Mouse (Mus musculus) lung, adult 2 months (tissue): ENCODE results near the gene Limch1. TPM values are rescaled to one million over a fixed set of nuclear protein-coding genes. Genes with fewer than 3 reads are reported as not detected.

Experiments used
- DNase-seq: peaks from one replicate; pipeline ENCODE4 v3.0.0; 2022
- H3K4me1 ChIP-seq: fragments of 200-500 bp; 2 replicates; pipeline ENCODE4 v1.6.1; 2011; ENCODE audit warnings: low read length; ENCODE audit not compliant: control insufficient read depth, insufficient read depth
- H3K4me3 ChIP-seq: fragments of 200-500 bp; replicated peaks from 2 replicates; pipeline ENCODE3; 2011; ENCODE audit warnings: low read depth, mild to moderate bottlenecking, control low read depth, low read length; ENCODE audit errors: extremely low read depth
- CTCF ChIP-seq: fragments of 200-500 bp; IDR thresholded peaks from 2 replicates; pipeline ENCODE4 v1.5.1; 2011; ENCODE audit warnings: mild to moderate bottlenecking, low read length, control low read depth; ENCODE audit not compliant: insufficient read depth
- POLR2A ChIP-seq: fragments of 200-500 bp; IDR thresholded peaks from 2 replicates; pipeline ENCODE4 v1.6.1; 2011; ENCODE audit warnings: low read depth, mild to moderate bottlenecking, control low read depth, low read length, borderline replicate concordance; ENCODE audit errors: extremely low read depth
- WGBS: fragments of 180-500 bp; shearing (Covaris S2); methylation state at CpG from one replicate; pipeline ENCODE4 v1.1.7; 2018; 5-methylcytosine and 5-hydroxymethylcytosine counted together
- polyA plus RNA-seq: library from polyadenylated mRNA; depleted of rRNA; stranded (reverse); fragments of >200 nt; gene quantifications from 2 replicates; pipeline ENCODE4 v1.2.3, GENCODE M21; 2012

Gene Limch1
- polyA plus RNA-seq, 1 experiment: 242 TPM

GRCm38 (mm10) chr5:66910610-66911009 lies 165.0 kb downstream of the Limch1 start:
- Histone ChIP-seq H3K4me3 (no peak overlapping the region), H3K4me1 (peaks cover 5% of the 10 kb centered on the region)
- TF ChIP-seq POLR2A: no peak
- no peak for TF ChIP-seq CTCF
- no peak for DNase-seq
- 86% methylated on average over 9 of the region's 9 CpGs for WGBS

- Histone ChIP-seq H3K4me3 (no peak overlapping the region), H3K4me1 (peaks cover 7% of the 10 kb centered on the region)
- WGBS: 46% methylated on average over 4 of the region's 4 CpGs
- DNase-seq: no peak
- TF ChIP-seq POLR2A: no peak
- no peak for TF ChIP-seq CTCF
Observed at GRCm38 (mm10) chr5:66911068-66911467, 165.4 kb downstream of the Limch1 start.

GRCm38 (mm10) chr5:66913791-66914190 lies 168.2 kb downstream of the Limch1 start:
- H3K4me3 ChIP-seq: no peak overlapping the region
- DNase-seq: no peak
- 75% methylated on average over 6 of the region's 6 CpGs for WGBS
- peaks cover 13% of the 10 kb centered on the region for H3K4me1 ChIP-seq
- no peak for TF ChIP-seq POLR2A
- no peak for TF ChIP-seq CTCF

DNA sequence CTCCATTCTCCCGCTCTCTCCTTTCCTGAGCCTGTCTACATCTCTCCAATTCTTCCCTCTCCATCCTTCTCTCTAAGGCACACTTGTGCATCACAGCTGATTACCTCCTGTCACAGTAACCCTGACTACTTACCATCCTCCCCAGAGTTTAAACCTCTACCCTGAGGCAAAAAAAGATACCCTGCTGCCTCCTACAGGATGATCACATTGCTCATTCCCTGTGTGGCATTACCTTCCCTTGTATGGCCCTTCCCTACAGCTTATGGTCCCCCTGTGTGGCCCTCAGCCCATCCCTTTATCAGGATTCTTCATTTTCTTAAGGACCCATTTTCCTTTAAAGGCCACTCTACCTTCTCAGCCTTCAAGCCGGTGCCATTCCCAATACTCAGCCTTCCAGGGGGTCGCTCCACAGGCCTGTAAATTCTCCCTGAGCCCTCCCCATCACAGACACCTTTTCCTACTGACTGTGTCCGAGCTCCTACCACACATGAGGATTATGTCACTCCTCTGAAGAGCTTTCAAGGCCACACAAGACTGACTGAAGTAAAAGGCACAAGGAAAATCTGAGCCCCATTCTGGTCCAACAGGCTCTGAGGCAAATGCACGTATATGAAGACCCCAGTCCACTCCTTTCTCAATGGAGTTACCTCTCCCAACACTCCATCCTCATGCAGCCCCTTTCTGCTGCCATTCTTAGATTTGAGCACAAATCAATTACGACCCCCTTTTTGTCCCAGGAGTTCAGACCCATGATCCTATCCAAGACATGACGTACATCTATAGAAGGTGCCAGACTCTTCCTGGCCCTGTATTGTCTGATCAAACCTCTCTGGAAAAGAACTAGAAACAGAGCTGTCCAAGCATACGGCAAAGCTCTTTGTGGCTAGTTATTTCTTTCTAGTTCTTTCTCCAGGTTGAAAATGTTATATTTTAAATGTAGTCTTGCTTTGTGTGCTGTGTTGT lies 172.0 kb downstream of the Limch1 start:
- Histone ChIP-seq H3K4me3 (no peak overlapping the region), H3K4me1 (peaks cover 10% of the 10 kb centered on the region)
- TF ChIP-seq CTCF (no peak), POLR2A (no peak)
- 72% methylated on average over 8 of the region's 8 CpGs for WGBS
- no peak for DNase-seq

DNA sequence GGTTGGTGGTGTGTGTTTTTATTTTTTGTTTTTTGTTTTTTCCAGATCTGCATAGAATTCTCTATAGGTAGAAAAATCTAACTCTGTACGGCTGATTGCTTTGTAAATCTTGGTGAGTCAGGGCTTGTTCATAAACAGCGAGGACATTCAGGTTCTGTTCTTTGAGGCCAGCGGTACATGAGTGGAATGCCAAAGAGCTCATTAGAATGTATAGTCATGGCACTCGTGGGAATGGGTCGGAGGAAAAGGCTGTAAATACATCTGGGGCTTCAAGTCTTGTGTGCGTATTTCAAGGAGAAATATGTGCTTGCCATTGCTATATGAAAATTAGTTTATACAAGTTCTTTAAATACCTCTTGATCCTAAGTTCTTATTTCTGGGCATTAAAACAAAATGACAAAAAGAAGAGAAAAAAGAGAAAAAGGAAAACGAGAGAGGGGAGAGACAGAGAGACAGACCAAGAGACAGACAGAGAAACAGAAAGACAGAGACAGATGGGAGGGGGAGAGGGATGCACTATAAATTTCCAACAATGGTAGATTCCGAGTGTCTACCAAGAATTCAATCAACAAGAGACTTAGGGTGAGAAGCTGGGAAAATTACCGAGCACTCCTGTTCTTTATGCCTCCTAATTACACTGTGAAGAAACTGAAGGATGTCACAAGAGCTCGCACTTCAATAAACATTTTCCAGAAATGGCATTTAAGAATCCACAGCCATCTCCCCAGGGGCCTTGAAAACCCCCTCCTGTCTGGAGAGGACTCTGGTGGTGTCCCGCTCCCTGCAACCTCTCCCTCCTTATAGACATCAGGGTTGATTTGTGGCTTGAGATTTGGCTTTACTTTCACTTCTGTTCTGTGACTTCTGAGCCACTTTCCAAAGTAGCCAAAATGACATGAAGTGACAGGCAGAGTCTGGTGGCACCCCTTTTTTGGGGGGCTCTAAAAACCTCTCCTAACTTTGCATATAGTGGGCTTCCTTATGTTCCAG lies 173.0 kb downstream of the Limch1 start:
- WGBS: 59% methylated on average over 11 of the region's 11 CpGs
- peaks cover 16% of the 10 kb centered on the region for H3K4me1 ChIP-seq
- no peak for DNase-seq
- H3K4me3 ChIP-seq: no peak overlapping the region
- TF ChIP-seq CTCF (no peak), POLR2A (no peak)

DNA sequence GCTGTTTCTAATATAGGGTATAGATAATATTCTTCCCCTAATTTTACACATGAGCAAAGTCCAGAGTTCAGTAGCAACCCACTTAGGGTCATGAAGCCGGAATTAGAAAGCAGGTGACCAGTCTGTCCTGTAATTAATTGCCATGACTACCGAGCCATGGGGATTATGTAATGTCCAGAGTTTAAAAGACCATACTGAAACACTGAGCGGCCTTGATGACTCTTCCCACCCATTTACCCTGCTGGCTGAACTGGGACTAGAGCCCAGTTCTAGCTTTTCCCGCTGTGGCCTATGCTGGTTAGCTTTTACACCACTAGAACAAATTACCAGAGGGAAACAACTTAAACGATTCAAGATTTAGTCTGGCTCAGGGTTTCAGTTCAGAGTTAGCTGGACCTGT lies 177.0 kb downstream of the Limch1 start:
- TF ChIP-seq CTCF: no peak
- no peak for TF ChIP-seq POLR2A
- H3K4me3 ChIP-seq: no peak overlapping the region
- H3K4me1 ChIP-seq: peaks cover 10% of the 10 kb centered on the region
- DNase-seq: no peak
- 54% methylated on average over 5 of the region's 5 CpGs for WGBS

- WGBS: 46% methylated on average over 6 of the region's 6 CpGs
- no peak overlapping the region for H3K4me3 ChIP-seq
- DNase-seq: no peak
- H3K4me1 ChIP-seq: no peaks in the 10 kb centered on the region; the same call in 1 of the 2 replicates
- TF ChIP-seq POLR2A (no peak), CTCF (no peak)
Observed at GRCm38 (mm10) chr5:66929291-66929690, 183.7 kb downstream of the Limch1 start.

GRCm38 (mm10) chr5:66933134-66933804 lies 187.6 kb downstream of the Limch1 start:
- Histone ChIP-seq H3K4me1 (peaks cover 3% of the 10 kb centered on the region; the same call in 1 of the 2 replicates), H3K4me3 (no peak overlapping the region)
- 64% methylated on average over 10 of the region's 10 CpGs for WGBS
- TF ChIP-seq POLR2A: no peak
- no peak for TF ChIP-seq CTCF
- no peak for DNase-seq

- no peak for TF ChIP-seq POLR2A
- no peak for TF ChIP-seq CTCF
- no peak overlapping the region for H3K4me3 ChIP-seq
- no peak for DNase-seq
- peaks cover 7% of the 10 kb centered on the region; the same call in 1 of the 2 replicates for H3K4me1 ChIP-seq
- WGBS: 79% methylated on average over 3 of the region's 3 CpGs
Observed at GRCm38 (mm10) chr5:66934585-66934984, 189.0 kb downstream of the Limch1 start.
